Comparison of ENCODE assay signal across 10 mouse cellular contexts in the genomic region with DNA sequence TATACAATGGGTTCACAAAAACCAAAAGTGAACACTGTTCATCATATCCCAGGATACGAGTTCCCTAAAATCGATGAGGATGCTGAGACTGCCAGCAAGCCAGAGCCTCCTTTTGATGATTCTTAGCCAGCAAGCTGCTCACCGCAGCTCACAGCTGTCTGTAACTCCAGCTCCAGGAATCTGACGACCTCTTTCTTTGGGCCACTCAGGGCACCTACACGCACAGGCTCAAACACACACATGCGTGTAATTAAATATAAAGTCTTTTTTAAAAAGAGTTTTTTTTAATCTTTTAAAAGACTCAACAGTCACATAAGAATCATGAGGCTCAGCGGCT.
DNase-seq lines count a peak whose midpoint lies in the region; ATAC-seq lines count a peak whose summit lies in the region.
"Had no signal": no experiment of that assay in that cellular context is flagged by ENCODE, and none has a peak within 500 bp of the region (broad histone marks: within the 10 kb centered on the region; RNA-seq: fewer than 3 reads in every experiment).

No protein-coding gene starts in this region.

- no peaks in the 10 kb centered on the region; the same call in 1 of the 2 replicates for H3K4me1 ChIP-seq in kidney, embryonic 14.5 days (ENCODE audit: control insufficient read depth, insufficient read depth, low read length)
- peaks cover 17% of the 10 kb centered on the region for H3K4me1 ChIP-seq in embryonic facial prominence, embryonic 10.5 days
- H3K4me1 ChIP-seq in hindbrain, embryonic 16.5 days (ENCODE audit: control insufficient read depth, insufficient read depth, low read depth, low read length), result no peaks in the 10 kb centered on the region
- H3K4me1 ChIP-seq in midbrain, embryonic 13.5 days (replicated peaks), result peaks cover 15% of the 10 kb centered on the region

- no peak overlapping the region; the same call in 1 of the 2 replicates for H3K4me3 ChIP-seq in kidney, embryonic 14.5 days (ENCODE audit: low read length)
- peak overlapping the region; percentile 58 for H3K4me3 ChIP-seq in embryonic facial prominence, embryonic 10.5 days
- peak overlapping the region; percentile 43; the same call in 1 of the 2 replicates for H3K4me3 ChIP-seq in hindbrain, embryonic 16.5 days (ENCODE audit: low read length)
- no peak overlapping the region for H3K4me3 ChIP-seq in midbrain, embryonic 13.5 days (replicated peaks)

- peak overlapping the region; percentile 83 for H3K4me2 ChIP-seq in kidney, embryonic 14.5 days (replicated peaks; ENCODE audit: low read depth, low read length)
- H3K4me2 ChIP-seq in hindbrain, embryonic 16.5 days (ENCODE audit: low read length), result peak overlapping the region; percentile 91
- peak overlapping the region; percentile 63 for H3K4me2 ChIP-seq in midbrain, embryonic 13.5 days (replicated peaks)

- DNase-seq in kidney, postnatal 36 days, result no peak
- DNase-seq in embryonic facial prominence, embryonic 10.5 days (ENCODE audit: low spot score), result no peak
- no peak for DNase-seq in testis, postnatal 10 days (ENCODE audit: low spot score)
- no peak for DNase-seq in cerebellum, postnatal 14 days
- no peak for DNase-seq in B cell, adult 2 months
- DNase-seq: cerebellum, postnatal 25 days had no signal

- H3K9ac ChIP-seq in kidney, embryonic 14.5 days (ENCODE audit: low read depth, low read length), result no peak overlapping the region
- H3K9ac ChIP-seq in hindbrain, embryonic 16.5 days (ENCODE audit: low read depth, low read length), result no peak overlapping the region
- no peak overlapping the region for H3K9ac ChIP-seq in midbrain, embryonic 13.5 days (replicated peaks)

- ATAC-seq in kidney, embryonic 14.5 days (ENCODE audit: low FRiP score, low TSS enrichment), result no peak
- ATAC-seq in hindbrain, embryonic 16.5 days, result no peak
- ATAC-seq in midbrain, embryonic 13.5 days, result no peak
- ATAC-seq: Patski had no signal

- no peaks in the 10 kb centered on the region for H3K27me3 ChIP-seq in kidney, embryonic 14.5 days (ENCODE audit: control insufficient read depth, insufficient read depth, low read length)
- H3K27me3 ChIP-seq in embryonic facial prominence, embryonic 10.5 days (replicated peaks; ENCODE audit: low read depth, poor library complexity, severe bottlenecking), result peaks cover 18% of the 10 kb centered on the region
- H3K27me3 ChIP-seq in hindbrain, embryonic 16.5 days (replicated peaks; ENCODE audit: control insufficient read depth, insufficient read depth, low read length), result no peaks in the 10 kb centered on the region
- H3K27me3 ChIP-seq in midbrain, embryonic 13.5 days, result peaks cover 5% of the 10 kb centered on the region; the same call in 1 of the 2 replicates
- H3K27me3 ChIP-seq: Patski had no signal

- H3K36me3 ChIP-seq in kidney, embryonic 14.5 days (ENCODE audit: control insufficient read depth, insufficient read depth, low read length), result no peaks in the 10 kb centered on the region
- H3K36me3 ChIP-seq in embryonic facial prominence, embryonic 10.5 days (replicated peaks), result no peaks in the 10 kb centered on the region
- H3K36me3 ChIP-seq in hindbrain, embryonic 16.5 days (ENCODE audit: control insufficient read depth, insufficient read depth, low read length), result no peaks in the 10 kb centered on the region
- no peaks in the 10 kb centered on the region for H3K36me3 ChIP-seq in midbrain, embryonic 13.5 days

- H3K9me3 ChIP-seq in kidney, embryonic 14.5 days (ENCODE audit: control insufficient read depth, low read length), result no peaks in the 10 kb centered on the region
- no peaks in the 10 kb centered on the region for H3K9me3 ChIP-seq in embryonic facial prominence, embryonic 10.5 days
- H3K9me3 ChIP-seq in hindbrain, embryonic 16.5 days (ENCODE audit: control insufficient read depth, low read length), result no peaks in the 10 kb centered on the region
- H3K9me3 ChIP-seq in midbrain, embryonic 13.5 days, result no peaks in the 10 kb centered on the region

- H3K27ac ChIP-seq in kidney, embryonic 14.5 days (ENCODE audit: low read depth, low read length), result no peak overlapping the region
- no peak overlapping the region for H3K27ac ChIP-seq in embryonic facial prominence, embryonic 10.5 days (replicated peaks)
- no peak overlapping the region for H3K27ac ChIP-seq in hindbrain, embryonic 16.5 days (ENCODE audit: low read depth, low read length)
- H3K27ac ChIP-seq in midbrain, embryonic 13.5 days, result no peak overlapping the region

- 30% methylated on average over 7 of the region's 7 CpGs for WGBS in kidney, embryonic 14.5 days
- WGBS in embryonic facial prominence, embryonic 10.5 days, result 44% methylated on average over 7 of the region's 7 CpGs
- 45% methylated on average over 7 of the region's 7 CpGs for WGBS in hindbrain, embryonic 16.5 days
- 41% methylated on average over 7 of the region's 7 CpGs for WGBS in midbrain, embryonic 13.5 days

Comparison
In these comparisons a context has a peak if more than half of its experiments do, and no peak if none do; other contexts are left out.
1. H3K4me3 ChIP-seq: peak in embryonic facial prominence, embryonic 10.5 days (single experiment) and hindbrain, embryonic 16.5 days (single experiment); none in kidney, embryonic 14.5 days (single experiment) and midbrain, embryonic 13.5 days (single experiment).
2. Peak in every context shown above with its lines, with median percentiles within 50 percentile points of each other: H3K4me2 ChIP-seq.